Mouse (Mus musculus): ENCODE measurements at regions not wholly inside any gene's neighbourhood (a gene's known extent, or its start where the extent isn't known, plus 50 kb on each side); places are given as distances from the start of the nearest gene placed in this dataset.

DNA sequence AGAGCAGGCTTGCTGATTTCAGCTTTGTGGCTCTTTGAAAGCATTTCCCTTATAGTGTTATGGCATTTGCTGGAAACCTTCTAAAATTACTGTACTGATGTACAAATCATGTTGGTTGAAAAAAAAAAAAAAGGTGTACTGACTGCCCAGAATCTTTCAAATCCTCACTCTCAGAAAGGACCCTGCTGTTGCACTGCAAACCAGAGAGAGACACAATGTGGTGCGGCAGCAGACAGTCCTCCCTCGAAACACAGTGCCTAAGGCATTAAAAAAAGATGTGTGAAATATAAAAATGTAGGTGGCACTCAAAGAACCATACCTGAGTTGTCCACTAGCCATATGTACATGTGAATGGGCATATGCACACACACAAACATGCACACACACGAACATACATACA, 128.3 kb downstream of the Actr3 start:
- no peak for DNase-seq (ENCODE audit: low spot score in 2 of 2)

DNA sequence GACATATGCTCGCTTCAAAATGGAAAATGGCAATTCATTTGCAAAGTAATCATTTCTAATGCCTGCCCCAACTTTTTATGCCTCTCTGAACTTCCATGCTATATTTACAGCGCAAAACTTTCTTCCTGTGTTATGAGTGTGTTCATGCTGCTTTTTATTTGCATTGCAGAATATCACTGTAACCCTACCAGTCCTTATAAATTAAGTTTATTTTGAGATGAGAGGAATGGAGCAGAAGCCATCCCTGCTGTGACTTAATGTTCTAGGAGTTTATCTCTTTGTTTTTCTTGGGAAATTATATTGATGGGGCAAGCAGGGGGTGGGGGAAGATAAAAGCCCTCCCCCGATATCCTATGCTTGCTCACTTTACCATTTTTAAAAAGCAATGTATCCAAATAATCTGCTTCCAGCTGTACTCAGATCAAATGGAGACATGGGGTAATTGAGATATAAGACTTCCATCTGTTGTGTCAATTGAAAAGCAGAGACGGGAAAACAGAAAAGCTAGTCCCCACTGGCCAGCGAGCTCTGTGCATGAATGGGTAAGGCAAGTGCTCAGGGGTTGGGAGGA, 136.9 kb downstream of the Actr3 start:
- DNase-seq (ENCODE audit: low spot score in 2 of 2), result no peak

DNA sequence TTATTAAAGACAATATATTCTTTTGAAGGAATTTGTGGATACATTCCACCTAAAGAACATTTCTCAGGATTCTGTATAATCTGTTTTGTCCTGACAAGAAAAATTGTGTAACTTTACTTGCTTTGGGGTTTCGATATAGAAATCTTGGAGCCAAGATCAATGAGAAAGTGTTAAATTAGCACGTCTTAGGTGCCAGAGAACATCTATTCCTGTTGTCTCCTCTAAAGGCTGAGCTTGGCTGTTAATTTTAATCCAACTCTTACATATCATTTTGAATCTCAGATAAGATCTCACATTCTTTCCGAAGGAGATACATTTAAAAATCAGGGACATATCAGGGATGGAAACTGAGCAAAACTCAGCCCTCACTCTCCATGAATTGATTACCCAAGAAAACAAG, 139.9 kb downstream of the Actr3 start:
- no peak for DNase-seq (ENCODE audit: low spot score in 2 of 2)

DNA sequence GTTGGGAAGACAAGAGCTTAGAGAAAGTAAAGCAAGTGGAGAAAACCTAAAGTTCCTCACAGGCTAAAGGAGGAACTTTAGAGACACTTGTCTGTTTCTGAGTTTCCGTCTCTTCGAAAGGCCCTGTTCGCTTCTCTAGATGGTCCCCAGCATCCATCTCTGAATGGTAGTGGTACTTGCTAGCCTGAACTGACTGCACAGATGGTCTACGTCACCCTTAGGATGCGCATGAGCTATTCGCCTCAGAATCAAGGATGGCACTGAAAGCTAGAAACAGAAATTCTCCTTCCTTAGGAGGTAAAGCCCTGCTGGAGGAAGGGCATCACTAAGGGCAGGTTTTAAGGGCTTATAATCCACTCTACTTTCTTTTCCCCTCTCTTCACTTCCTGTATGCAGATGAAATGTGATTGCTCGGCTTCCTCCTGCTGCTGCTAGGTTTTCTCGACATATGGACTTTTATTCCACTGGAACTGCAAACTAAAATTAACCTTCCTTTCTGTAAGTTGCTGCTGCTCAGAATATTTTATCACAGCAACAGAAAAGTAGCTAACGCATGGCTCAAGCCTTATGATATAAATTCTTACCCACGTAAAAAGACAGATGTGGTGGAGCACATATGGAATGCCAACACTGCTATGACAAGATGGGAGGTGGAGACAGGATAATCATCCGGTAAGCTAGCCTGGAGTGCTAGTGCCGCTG, 145.1 kb downstream of the Actr3 start:
- DNase-seq (ENCODE audit: low spot score in 2 of 2), result no peak

DNA sequence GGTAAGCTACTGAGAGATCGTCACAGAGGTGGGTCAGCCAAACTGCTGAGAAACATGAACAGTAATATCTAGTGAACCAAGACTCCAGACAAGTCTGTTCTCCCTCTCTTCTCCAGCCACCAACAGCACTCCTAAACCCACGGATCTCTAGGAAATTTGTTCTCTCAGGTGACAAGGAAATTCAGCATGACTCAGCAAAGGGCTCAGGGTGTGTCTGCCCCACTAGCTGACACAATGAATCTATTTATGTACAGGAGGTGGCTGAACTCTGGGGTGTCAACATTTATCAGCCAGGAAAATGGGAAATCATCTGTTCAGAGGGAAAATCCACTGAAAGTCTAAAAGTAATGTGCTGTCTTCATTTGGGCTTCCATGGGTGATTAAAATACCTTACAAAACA, 149.2 kb downstream of the Actr3 start:
- DNase-seq (ENCODE audit: low spot score in 2 of 2), result no peak

DNA sequence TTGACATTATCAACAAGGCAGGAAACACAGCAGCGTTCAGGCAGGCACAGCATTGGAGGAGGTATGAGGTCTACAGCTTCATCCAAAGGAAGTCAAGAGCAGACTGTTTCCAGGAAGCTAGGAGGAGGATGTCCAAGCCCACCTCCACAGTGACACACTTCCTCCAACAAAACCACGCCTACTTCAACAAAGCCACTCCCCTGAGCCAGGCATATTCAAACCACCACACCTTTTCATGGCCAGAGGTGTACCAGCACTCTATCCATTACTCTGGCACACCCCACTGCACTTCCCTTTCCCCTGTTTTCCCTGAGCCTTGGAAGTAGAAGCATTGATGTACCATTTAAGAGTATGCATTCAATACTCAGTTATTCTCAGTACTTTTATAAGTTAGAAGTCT, 150.8 kb downstream of the Actr3 start:
- DNase-seq (ENCODE audit: low spot score in 2 of 2), result no peak

DNA sequence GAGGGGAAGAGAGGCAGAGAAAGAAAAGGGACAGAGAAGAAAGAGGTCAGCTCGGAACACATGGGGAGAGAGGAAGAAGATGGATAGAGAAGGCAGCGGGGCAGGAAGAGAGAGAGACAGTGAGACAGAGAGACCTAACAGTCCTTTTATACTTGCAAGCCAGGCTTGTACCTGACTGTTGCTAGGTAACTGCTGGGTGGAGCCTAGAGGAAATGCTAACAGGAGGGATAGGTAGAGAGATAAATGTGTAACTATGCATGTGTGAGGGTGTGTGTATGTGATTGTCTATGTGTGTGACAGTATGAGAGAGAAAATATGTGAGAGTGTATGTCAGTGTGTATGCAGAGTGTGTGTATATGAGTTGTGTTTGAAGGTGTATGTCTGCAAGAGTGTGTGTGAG, 161.8 kb downstream of the Actr3 start:
- DNase-seq (ENCODE audit: low spot score in 2 of 2), result no peak

DNA sequence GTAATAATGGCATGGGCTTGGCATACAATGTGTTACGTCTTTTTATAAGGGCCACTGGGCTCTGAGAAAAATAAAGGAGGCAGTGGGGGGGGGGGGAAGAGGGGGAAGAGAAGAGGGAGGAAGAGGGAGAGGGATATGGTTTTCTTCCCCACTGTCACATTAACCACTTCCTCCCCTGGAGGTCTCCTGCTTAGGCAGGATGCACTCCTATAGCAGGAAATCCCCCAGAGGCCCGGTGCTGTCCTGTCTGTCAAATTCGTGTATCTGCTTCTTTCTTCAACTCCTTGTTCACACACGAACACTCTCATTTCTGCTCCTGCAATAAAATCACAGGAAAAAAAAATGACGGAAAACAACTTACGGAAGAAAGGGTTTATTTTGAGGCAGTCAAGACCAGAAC, 171.8 kb downstream of the Actr3 start:
- DNase-seq (ENCODE audit: low spot score in 2 of 2), result no peak

DNA sequence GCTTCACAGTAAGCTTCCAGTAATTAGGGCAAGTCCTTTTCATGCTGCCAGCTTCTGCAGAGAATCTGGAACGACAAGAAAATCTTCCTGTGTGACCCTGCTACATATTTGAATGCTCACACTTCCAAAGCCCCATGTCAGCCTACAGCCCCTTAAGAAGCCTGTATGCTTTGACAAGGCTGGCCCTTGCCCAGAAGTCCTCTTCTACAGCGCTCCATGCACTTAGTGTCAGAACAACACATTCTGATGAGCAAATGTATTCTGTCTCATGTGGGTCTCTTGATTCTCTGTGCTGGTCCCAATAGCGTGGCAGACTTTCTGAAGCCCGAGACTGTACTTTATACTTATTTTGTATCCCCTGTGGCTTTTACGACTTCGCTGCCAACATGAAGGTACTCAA, 172.5 kb downstream of the Actr3 start:
- DNase-seq (ENCODE audit: low spot score in 2 of 2), result no peak

DNA sequence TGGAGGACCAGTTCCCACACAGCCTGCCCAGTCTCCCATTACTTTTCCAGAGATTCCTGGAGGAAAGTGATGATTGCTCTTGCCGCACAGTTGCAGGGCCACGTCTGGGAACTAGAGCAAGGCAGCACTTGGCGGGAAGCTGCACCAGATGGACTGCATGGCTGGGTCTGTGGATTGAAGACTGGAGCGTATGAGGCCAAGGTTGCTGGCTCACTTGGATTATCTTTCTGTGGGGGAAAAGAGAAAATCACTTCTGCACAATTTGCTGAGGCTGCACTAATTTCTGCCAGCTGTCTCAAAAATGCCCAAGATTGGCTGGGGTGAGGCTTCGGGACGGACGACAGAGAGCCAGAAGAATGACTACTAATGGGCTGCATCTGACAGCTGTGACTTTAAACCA, 193.2 kb downstream of the Actr3 start:
- DNase-seq (ENCODE audit: low spot score in 2 of 2), result no peak

DNA sequence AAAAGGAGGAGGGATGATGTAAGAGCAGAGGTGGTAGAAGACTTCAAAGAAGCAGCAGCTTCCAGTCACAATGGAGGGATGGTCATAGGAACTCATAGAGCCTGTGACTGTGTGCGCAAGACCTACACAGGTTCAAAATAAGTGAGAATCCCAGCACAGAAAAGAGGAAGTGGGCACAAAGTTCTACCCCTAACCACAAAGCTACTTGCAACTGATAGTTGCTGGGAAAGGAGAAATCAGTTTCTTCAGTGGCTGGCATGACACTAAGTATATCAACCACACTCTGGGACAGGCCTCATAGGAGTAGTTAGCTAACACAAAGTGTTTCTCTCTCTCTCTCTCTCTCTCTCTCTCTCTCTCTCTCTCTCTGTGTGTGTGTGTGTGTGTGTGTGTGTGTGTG, 193.8 kb downstream of the Actr3 start:
- no peak for DNase-seq (ENCODE audit: low spot score in 2 of 2)

DNA sequence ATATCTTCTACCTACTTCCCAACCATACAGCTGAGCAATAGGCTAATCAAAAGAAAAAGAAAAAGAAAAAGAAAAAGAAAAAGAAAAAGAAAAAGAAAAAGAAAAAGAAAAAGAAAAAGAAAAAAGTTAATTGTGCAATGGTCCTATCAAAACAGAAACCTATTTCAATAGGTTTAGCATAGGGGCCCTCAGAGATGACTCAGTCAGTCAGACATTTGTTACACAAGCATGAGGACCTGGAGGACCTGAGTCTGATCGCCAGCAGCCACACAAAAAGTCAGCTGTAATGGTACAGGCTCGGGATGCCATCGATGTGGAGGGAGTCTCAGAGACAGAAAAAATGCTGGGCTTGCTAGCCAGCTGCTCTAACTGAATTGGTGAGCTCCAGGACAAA, 197.9 kb downstream of the Actr3 start:
- DNase-seq (ENCODE audit: low spot score in 2 of 2), result no peak

DNA sequence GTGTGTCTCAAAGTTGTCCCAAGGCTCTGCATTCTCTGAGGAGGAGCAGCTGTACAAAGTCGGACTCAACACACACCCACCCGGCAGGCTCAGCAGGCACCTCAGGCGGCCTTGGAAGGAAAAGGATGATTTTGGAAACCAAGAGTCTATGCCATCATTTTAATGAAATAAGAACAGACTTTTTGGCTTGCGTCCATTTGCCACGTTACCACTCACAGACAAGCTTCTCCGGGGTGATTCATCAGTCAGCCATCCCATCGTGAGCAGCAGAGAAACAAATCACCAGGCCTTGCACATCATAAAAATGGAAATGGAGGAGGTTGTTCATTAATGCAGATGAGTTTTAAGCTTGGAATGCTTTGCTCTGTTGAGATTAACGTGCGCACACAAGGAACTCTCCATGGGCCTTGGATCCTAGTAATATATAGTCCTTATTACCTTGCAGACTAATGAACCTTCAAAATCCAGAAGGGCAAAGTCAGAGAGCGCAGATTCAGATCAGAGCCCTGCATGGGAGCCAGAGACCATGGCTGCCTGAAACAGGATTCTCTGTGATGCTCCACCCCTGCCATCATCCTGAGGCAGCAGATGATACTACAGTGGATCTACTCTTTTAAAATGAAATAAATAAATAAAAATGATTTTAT, 198.5 kb downstream of the Actr3 start:
- DNase-seq (ENCODE audit: low spot score in 2 of 2), result peak; percentile 16 to 82

DNA sequence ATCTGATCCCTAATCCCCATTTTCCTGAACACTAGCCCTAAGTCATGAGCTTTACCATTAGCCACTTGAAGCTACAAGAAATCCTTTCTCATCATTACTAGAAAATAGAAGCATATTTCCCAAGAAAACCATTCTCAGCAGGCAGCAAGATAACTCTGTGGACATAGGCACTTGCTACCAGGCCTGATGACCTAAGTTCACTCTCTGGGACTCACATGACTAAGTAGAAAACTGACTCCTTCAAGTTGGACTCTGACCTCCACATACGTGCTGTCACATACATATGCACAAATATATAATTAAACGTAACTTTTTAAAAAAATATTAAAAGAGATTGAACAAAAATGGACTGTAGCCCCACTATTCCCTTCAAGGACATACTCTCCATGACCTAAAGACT, 200.8 kb downstream of the Actr3 start:
- DNase-seq (ENCODE audit: low spot score in 2 of 2), result no peak

DNA sequence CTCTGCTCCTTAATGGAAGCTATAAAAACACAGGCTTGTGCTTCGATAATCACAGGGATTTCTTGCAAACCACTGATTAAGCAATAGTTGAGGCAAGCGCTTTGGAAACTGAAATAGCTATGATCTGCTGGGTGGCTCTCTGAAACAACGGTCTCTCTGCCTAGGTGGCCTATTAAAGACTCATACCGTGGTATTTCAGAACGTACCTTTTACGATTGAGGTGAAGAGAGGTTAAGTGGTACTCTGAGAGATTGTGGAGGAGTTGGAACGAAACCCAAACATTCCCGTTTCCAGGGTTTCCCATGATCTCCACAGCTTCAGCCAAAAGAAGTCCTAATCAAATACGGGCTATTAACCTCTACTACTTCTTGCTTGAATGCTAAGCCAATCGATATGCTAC, 212.2 kb downstream of the Actr3 start:
- DNase-seq (ENCODE audit: low spot score in 2 of 2), result no peak

DNA sequence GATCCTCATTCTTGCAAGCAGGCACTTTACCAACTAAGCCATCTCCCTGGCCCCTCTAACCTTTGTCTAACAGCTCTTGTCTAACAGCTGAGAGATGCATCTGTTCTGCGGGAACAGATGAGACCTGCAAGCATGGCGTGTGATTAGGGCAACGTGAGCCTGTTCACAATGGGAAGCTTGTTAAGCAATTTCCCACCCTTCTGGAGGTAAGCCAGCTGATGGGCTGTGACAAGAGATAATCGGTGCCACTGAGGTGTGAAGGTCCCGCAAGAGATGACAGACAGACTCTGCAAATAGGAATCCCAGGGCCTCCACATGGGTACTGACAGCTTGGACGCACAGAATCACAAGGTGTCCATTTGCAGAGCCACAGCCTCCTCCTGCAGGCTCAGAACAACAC, 219.3 kb downstream of the Actr3 start:
- no peak for DNase-seq (ENCODE audit: low spot score in 2 of 2)

DNA sequence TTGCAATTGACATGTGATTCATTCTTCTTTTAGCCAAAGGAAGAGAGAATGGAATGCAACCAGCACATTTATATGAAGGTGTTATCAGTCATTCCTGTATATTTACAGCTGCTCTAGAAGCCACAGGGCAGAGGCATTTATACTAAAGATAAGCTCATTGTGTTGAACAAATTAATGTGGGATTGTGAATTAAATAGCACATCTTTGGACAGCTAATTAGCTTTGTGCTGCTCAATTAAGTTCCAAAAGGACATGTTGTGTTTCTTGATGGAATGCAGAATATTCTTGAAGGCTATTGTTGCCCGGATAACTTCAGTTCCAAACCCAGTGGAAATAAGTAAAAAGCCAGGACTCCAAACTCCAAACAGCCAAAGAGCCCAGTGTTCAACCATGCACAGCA, 248.4 kb downstream of the Actr3 start:
- DNase-seq (ENCODE audit: low spot score in 2 of 2), result no peak

DNA sequence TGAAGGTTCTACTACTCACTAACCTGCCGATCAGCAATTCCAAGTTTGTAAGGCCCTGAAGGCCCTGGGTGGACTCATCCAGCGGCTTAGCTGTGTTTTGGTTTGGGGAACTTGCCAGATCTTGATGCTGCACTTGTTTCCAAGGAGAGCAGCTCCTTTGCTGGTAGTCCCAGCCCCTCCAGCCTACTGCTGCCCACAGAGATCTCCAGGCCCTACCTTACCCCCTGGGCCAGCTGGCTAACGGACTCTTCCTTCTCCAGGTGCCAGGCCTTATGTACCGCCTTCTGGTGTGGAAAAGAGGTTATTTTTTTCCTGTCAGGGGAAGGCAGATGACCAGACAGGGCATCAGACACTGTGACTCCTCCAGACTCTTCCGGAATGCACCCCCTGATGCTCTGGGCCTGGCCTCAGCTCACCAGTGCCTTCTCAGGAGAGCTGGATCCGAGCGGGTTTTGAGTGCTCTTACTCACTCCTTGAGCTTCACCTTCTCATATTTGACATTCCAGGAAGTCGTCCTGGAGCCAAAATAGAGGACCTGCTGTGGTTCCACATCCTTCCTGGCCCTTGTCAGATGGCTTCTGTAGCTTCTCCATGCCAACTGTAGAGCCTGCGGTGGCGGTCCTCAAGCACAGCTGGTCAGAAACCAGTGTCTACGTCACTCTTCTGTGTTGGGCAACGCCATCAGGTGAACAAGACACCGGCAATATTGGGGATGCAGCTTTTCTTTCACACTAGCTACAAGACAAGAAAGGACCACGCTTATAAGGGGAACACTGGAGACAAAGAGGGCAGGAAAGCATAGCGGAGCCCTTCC, 259.2 kb downstream of the Actr3 start:
- no peak for DNase-seq (ENCODE audit: low spot score in 2 of 2)

DNA sequence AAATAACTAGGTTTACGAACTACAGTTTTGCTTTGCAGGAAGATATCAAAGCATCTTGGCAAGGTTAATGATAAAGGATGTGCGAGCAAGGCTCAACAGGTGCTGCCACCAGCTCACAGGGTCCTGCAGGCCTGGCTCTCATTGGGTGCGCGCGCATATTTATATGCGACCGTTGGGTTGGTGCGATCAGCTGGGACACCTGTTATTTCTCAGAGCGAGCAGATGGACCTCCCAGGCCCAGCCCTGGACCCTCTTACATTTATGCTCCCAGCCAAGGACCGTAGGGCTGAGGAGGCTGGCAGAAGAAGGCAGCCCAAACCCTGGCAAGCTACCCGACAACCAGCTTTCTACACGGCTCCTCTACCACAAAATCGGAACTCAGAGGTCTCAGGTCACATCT, 260.8 kb downstream of the Actr3 start:
- DNase-seq (ENCODE audit: low spot score in 2 of 2), result no peak

DNA sequence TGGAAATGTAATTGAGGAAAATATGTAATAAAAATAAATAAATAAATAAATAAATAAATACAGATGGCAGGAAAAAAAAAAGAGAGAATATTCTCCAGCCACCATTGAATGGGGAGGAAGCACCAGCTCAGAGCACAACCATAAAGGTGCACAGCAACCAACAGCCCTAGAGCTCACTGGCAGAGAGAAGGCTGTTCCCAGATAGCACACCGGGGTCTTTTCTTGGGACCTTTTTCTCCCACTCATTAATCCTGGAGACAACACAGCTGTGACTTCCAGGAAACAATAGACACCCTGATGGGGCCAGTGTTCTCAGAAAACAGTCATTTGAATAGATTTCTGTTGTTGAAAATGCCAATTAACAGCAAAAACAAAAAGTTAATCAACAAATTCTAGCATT, 263.1 kb downstream of the Actr3 start:
- no peak for DNase-seq (ENCODE audit: low spot score in 2 of 2)

DNA sequence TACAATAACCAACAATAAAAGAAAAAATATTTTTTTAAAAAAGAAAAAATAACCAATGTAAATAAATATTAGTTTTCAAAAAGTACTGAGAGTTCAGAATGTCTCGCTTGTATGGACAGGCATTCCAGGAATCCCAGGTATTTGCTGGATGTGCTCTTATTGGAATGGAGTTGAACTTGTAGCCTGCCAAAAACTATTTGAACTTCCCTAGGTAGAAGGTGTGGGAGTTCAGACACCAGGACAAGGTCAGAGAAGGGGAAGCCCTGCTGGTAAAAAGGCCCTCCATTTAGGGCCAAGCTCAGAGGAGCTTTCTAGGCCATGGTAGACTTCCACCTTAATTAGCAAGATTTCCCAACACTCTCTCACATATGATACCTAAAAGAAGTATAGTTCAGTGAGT, 270.3 kb downstream of the Actr3 start:
- DNase-seq (ENCODE audit: low spot score in 2 of 2), result no peak

DNA sequence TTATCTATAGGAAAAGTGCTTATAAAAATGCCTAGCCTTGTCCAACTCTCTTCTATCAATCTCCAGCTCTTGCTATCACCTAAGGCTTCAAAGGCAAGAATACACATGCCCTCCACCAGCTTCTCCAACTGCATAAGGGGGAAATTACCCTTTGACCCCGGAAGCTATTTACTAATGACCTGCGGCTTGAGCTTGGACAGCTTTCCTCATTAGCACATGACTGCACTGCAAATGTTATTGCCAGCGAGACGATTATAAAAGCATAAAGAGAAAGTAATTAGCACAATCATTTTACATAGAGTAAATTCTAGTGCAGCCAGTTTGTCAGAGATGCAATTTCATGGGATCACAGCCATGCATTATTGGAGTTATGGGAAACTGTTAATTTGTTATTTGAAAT, 277.0 kb downstream of the Actr3 start:
- no peak for DNase-seq (ENCODE audit: low spot score in 2 of 2)
